In genomic region chr4:143325625-143325941, GRCm38 (mm10) we compare ENCODE assay signal across 8 mouse cellular contexts. TPM values are rescaled to one million over a fixed set of nuclear protein-coding genes. Genes with fewer than 3 reads are reported as not detected.
DNase-seq lines count a peak whose midpoint lies in the region; ATAC-seq lines count a peak whose summit lies in the region.

No protein-coding gene starts in this region.

- ATAC-seq in common myeloid progenitor, adult 5-6 weeks (replicated peaks; ENCODE audit: low read depth, poor library complexity, severe bottlenecking), result peak; percentile 88
- ATAC-seq in megakaryocyte, adult 5-6 weeks (ENCODE audit: poor library complexity, severe bottlenecking), result peak; percentile 96
- no peak for ATAC-seq in inflammation-experienced regulatory T-cells, adult 6 months

- DNase-seq in adrenal gland, adult 18-20 months (ENCODE audit: low spot score in 2 of 2), result peak; percentile 78 to 80
- DNase-seq in gastrocnemius, adult 8-10 months (ENCODE audit: low spot score in 2 of 2), result peak; percentile 50 to 66
- DNase-seq in induced T-regulatory cell, adult 2 months (ENCODE audit: low read depth), result peak; percentile 59
- peak; percentile 35 to 88 for DNase-seq in left cerebral cortex, adult 8-10 months (ENCODE audit: low spot score in 2 of 2)
- DNase-seq in right cerebral cortex, postnatal 10 days (ENCODE audit: low spot score in 2 of 2), result peak; percentile 83 to 88

RNA-seq across cellular contexts. Expression of gene Lrrc38, which starts 24.0 kb away (rescaled TPM):
- total RNA-seq in adrenal gland, adult 18-20 months (2021), result under 1 TPM in 1 of 2 experiments, not detected in 1; 0.43 TPM
- not detected in 2 replicates for total RNA-seq in common myeloid progenitor, adult 5-6 weeks (2017)
- 10 to 100 TPM; 19.6 to 40.5 (median 28.9) TPM for total RNA-seq in gastrocnemius, adult 8-10 months (2022)
- 1 to 10 TPM; 1.5 to 2.2 (median 1.8) TPM for total RNA-seq in left cerebral cortex, adult 8-10 months (2022)
- total RNA-seq in megakaryocyte, adult 5-6 weeks (2015), result not detected in 2 replicates
- not detected in 2 replicates for total RNA-seq in megakaryocyte, adult 5-6 weeks (2017)
- not detected for polyA plus RNA-seq in inflammation-experienced regulatory T-cells, adult 6 months (2017; shearing (Covaris generic))

RNA-seq across cellular contexts. Expression of gene Pdpn, which starts 26.2 kb away (rescaled TPM):
- total RNA-seq in adrenal gland, adult 18-20 months (2021), result 10 to 100 TPM in 1 of 2 experiments, 1 to 10 TPM in 1; 5.8 to 10.6 TPM
- not detected in 2 replicates for total RNA-seq in common myeloid progenitor, adult 5-6 weeks (2017)
- total RNA-seq in gastrocnemius, adult 8-10 months (2022), result 1 to 10 TPM; 2.9 to 4.9 (median 4.2) TPM
- 10 to 100 TPM; 15.2 to 25.6 (median 19.6) TPM for total RNA-seq in left cerebral cortex, adult 8-10 months (2022)
- 0.27 and 0.84 TPM in 2 replicates for total RNA-seq in megakaryocyte, adult 5-6 weeks (2015)
- not detected in 2 replicates for total RNA-seq in megakaryocyte, adult 5-6 weeks (2017)
- under 1 TPM in 1 of 3 experiments, not detected in 2; 0.49 TPM for polyA plus RNA-seq in inflammation-experienced regulatory T-cells, adult 6 months (2017; shearing (Covaris generic))

Comparison
In these comparisons a context has a peak if more than half of its experiments do, and no peak if none do; other contexts are left out.
1. RNA of gene Lrrc38, which starts 24.0 kb away (total RNA-seq): 19.6 to 40.5 TPM in gastrocnemius, adult 8-10 months; 1.5 to 2.2 TPM in left cerebral cortex, adult 8-10 months, 0.43 TPM in adrenal gland, adult 18-20 months, not detected in common myeloid progenitor, adult 5-6 weeks and not detected in megakaryocyte, adult 5-6 weeks; every median in the first group is over 4 times any median in the second.
2. Peak in every context shown above with its lines, with median percentiles within 50 percentile points of each other: DNase-seq.